Mouse (Mus musculus) cerebellum, postnatal 25 days (tissue): ENCODE results near the gene Tchp.

Experiments used
- DNase-seq, 2 experiments: peaks; one replicate each; pipeline ENCODE4 v3.0.0; 2021; ENCODE audit warnings: mixed read lengths in 2 of 2

Tchp gene

GRCm38 (mm10) chr5:114742572-114742971 is 35.0 kb downstream of the Tchp start:
- no peak for DNase-seq

GRCm38 (mm10) chr5:114742998-114743696 is 35.6 kb downstream of the Tchp start:
- peak; percentile 72 to 80 for DNase-seq

- DNase-seq, result no peak
Observed at GRCm38 (mm10) chr5:114743697-114744090, 36.1 kb downstream of the Tchp start.

- DNase-seq, result peak; percentile 64 to 77
Observed at GRCm38 (mm10) chr5:114745581-114745980, 38.0 kb downstream of the Tchp start.

- no peak for DNase-seq
Observed at GRCm38 (mm10) chr5:114746886-114747285, 39.3 kb downstream of the Tchp start.

- no peak for DNase-seq
Observed at GRCm38 (mm10) chr5:114747521-114747920, 40.0 kb downstream of the Tchp start.

- DNase-seq, result peak in 1 of 2 experiments; percentile 47
Observed at GRCm38 (mm10) chr5:114750325-114750724, 42.8 kb downstream of the Tchp start.

- peak in 1 of 2 experiments; percentile 28 for DNase-seq
Observed at GRCm38 (mm10) chr5:114752397-114752796, 44.8 kb downstream of the Tchp start.

GRCm38 (mm10) chr5:114753384-114753783 is 45.8 kb downstream of the Tchp start:
- DNase-seq, result peak; percentile 95

- DNase-seq, result peak in 1 of 2 experiments; percentile 42
Observed at GRCm38 (mm10) chr5:114759536-114760090, 52.1 kb downstream of the Tchp start.

- no peak for DNase-seq
Observed at GRCm38 (mm10) chr5:114761980-114762379, 54.4 kb downstream of the Tchp start.

GRCm38 (mm10) chr5:114764812-114765735 is 57.5 kb downstream of the Tchp start:
- DNase-seq, result peak; percentile 84 to 88

GRCm38 (mm10) chr5:114766686-114767085 is 59.1 kb downstream of the Tchp start:
- DNase-seq, result peak; percentile 58 to 59

GRCm38 (mm10) chr5:114767185-114767584 is 59.6 kb downstream of the Tchp start:
- peak in 1 of 2 experiments; percentile 56 for DNase-seq

GRCm38 (mm10) chr5:114769786-114770185 is 62.2 kb downstream of the Tchp start:
- DNase-seq, result no peak

GRCm38 (mm10) chr5:114771796-114772195 is 64.2 kb downstream of the Tchp start:
- DNase-seq, result no peak
